Mouse (Mus musculus) olfactory bulb, adult 2 months (tissue): ENCODE data around the gene Comp. TPM values are rescaled to one million over a fixed set of nuclear protein-coding genes. Genes with fewer than 3 reads are reported as not detected.

Experiments
- H3K27ac ChIP-seq: fragments of 200-500 bp; 2 replicates; pipeline ENCODE4 v1.5.1; 2012; ENCODE audit warnings: low read depth, low read length; ENCODE audit not compliant: insufficient read depth
- H3K4me1 ChIP-seq: fragments of 200-500 bp; 2 replicates; pipeline ENCODE4 v1.6.1; 2012; ENCODE audit warnings: low read length; ENCODE audit not compliant: control insufficient read depth, insufficient read depth
- H3K4me3 ChIP-seq: fragments of 200-500 bp; 2 replicates; pipeline ENCODE4 v1.5.1; 2012; ENCODE audit warnings: mild to moderate bottlenecking, low read depth, low read length, moderate library complexity; ENCODE audit not compliant: insufficient read depth
- CTCF ChIP-seq: fragments of 200-500 bp; IDR thresholded peaks from 2 replicates; pipeline ENCODE4 v1.5.1; 2012; ENCODE audit warnings: low read depth, mild to moderate bottlenecking, low read length, moderate library complexity; ENCODE audit not compliant: insufficient read depth
- POLR2A ChIP-seq: fragments of 200-500 bp; IDR thresholded peaks from 2 replicates; pipeline ENCODE4 v1.6.1; 2012; ENCODE audit warnings: mild to moderate bottlenecking, low read depth, low read length, moderate library complexity; ENCODE audit not compliant: insufficient read depth
- WGBS: fragments of 180-500 bp; shearing (Covaris S2); methylation state at CpG from one replicate; pipeline ENCODE4 v1.1.7; 2018; 5-methylcytosine and 5-hydroxymethylcytosine counted together
- polyA plus RNA-seq: library from polyadenylated mRNA; stranded (reverse); fragments of >200 nt; gene quantifications from 2 replicates; pipeline ENCODE4 v1.2.4, GENCODE M21; 2012; ENCODE audit warnings: low replicate concordance; ENCODE audit not compliant: missing spikeins, insufficient read depth, insufficient read length

Gene Comp
- polyA plus RNA-seq, 1 experiment: not detected

GRCm38 (mm10) chr8:70332070-70332877 is 41.1 kb upstream of the Comp start:
- TF ChIP-seq CTCF (peak; percentile 92), POLR2A (no peak)
- WGBS: 24% methylated on average over 41 of the region's 41 CpGs
- no peak overlapping the region for H3K4me3 ChIP-seq
- H3K4me1 ChIP-seq: peaks cover 39% of the 10 kb centered on the region
- H3K27ac ChIP-seq: no peak overlapping the region

DNA sequence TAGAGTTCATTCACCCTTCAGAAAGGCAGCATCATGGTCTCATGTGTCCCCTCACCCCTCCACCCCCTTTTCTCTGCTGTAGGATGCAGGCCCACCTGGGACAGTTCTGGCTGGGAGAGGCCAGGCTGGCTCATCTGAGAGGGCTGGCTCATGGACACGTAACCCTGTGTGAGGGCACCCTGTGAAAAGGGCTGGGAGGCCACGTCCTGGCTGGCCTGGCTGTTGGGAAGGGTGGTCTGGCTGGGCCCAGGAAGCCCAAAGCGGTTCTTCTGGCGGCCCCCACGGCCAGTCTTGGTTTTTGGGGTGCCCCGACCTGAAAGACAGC is 40.5 kb upstream of the Comp start:
- Histone ChIP-seq H3K4me1 (peaks cover 39% of the 10 kb centered on the region), H3K4me3 (no peak overlapping the region), H3K27ac (no peak overlapping the region)
- TF ChIP-seq POLR2A (no peak), CTCF (no peak)
- WGBS: 88% methylated on average over 6 of the region's 6 CpGs

GRCm38 (mm10) chr8:70338931-70339330 is 34.4 kb upstream of the Comp start:
- TF ChIP-seq POLR2A (no peak), CTCF (no peak)
- no peak overlapping the region for H3K27ac ChIP-seq
- H3K4me1 ChIP-seq: peaks cover 2% of the 10 kb centered on the region
- 92% methylated on average over 7 of the region's 7 CpGs for WGBS
- no peak overlapping the region for H3K4me3 ChIP-seq

DNA sequence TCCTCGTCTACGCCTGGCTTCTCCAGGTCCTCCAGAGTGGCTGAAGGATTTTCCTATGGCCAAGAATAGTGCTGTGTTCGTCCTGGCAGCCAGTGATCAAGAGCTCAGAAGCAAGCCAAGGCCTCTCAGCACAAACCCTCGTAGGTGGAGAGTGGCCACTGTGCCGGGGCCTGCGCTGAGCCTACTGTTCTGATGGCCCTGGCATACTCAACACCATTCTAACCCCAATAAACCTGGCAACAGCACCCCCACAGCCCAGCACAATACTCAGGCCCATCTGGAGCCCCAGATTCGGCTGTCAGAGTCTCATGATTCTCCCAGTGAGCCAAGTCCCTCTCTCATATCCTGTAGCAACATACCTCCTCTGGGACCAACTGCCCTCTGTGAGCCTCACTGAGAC is 32.7 kb upstream of the Comp start:
- TF ChIP-seq CTCF (no peak), POLR2A (no peak)
- H3K4me3 ChIP-seq: no peak overlapping the region
- WGBS: 79% methylated on average over 7 of the region's 7 CpGs
- peaks cover 5% of the 10 kb centered on the region for H3K4me1 ChIP-seq
- no peak overlapping the region for H3K27ac ChIP-seq

DNA sequence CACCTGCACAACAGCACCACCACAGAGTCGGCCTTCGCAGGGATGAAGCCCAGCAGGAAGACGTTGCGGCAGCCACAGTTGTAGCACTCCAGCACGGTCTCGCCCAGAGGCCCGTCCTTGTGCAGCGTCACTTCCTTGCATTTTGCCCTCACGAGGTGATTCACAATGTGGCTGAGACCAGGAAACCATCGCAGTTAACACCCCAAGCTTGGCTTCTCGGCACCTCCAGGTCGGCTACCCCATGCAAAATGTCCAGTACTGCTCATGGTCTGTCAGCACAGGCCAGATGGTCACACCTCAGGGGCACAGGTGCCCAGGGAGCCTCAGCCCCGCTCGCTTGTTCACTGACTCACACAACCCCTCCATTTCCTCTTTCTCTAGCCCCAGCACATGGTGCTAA is 31.4 kb upstream of the Comp start:
- Histone ChIP-seq H3K27ac (no peak overlapping the region), H3K4me1 (peaks cover 11% of the 10 kb centered on the region), H3K4me3 (no peak overlapping the region)
- 88% methylated on average over 14 of the region's 14 CpGs for WGBS
- TF ChIP-seq CTCF (no peak), POLR2A (no peak)

DNA sequence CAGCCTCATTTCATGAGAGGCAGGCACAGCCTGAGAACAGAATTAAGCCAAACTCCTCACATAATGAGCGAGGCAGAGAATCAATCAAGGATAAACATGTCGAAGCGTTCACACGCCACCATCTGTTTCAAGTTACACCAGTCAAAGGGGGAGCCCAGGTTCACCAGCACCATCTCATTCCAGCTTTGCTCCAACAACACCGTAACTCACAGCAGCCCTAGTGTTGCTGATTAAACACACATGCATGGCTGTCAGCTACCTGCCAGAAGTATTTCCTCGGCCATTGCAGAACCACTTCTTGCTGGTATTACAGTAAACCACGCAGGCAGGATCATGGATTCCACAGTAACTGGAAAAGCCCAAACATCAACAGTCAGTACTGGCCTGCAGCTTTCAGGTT is 30.3 kb upstream of the Comp start:
- no peak for TF ChIP-seq POLR2A
- no peak for TF ChIP-seq CTCF
- 80% methylated on average over 7 of the region's 7 CpGs for WGBS
- Histone ChIP-seq H3K4me1 (peaks cover 15% of the 10 kb centered on the region), H3K4me3 (no peak overlapping the region), H3K27ac (no peak overlapping the region)

GRCm38 (mm10) chr8:70343696-70344095 is 29.7 kb upstream of the Comp start:
- H3K4me1 ChIP-seq: peaks cover 19% of the 10 kb centered on the region
- TF ChIP-seq POLR2A (no peak), CTCF (no peak)
- H3K4me3 ChIP-seq: no peak overlapping the region
- 47% methylated on average over 6 of the region's 6 CpGs for WGBS
- H3K27ac ChIP-seq: no peak overlapping the region

DNA sequence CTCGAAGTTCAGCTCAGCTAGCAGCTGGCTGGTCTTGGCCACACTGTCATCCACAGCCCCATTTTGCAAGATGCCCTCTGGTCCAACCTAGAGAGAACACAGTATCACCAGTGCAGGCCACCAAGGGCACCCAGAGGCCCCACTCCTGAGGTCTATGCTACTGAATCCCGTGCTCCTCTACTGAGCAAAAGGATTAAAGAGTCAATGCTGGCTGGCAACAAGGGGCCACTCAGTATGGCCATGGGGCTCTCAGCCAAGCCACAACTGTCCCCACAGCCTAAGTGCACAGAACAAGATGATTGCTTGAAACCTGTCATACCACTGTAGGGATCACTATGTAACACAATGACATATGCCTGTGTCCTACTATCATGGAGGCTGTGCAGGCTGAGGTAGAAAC is 29.1 kb upstream of the Comp start:
- H3K4me3 ChIP-seq: no peak overlapping the region
- H3K27ac ChIP-seq: no peak overlapping the region
- 71% methylated on average over 2 of the region's 2 CpGs for WGBS
- TF ChIP-seq CTCF (no peak), POLR2A (no peak)
- peaks cover 25% of the 10 kb centered on the region for H3K4me1 ChIP-seq

DNA sequence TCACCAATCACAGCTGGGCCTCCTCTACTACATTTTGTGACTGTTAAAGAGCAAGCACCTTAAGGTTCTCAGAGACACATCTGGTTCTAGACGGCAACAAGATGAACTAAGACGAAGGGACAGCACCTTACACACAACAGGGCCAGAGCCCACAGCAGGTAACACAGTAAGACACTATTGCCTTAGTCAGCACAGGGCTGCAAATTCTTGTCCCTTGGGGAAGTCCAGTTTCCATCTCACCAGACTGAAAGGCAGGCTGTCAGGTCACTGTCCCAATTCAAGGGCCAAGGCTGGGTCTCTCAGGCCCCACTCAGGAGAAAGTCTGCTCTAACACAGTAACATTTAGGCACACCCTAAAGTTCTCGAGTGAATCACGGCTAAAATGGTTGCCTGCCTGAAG is 25.9 kb upstream of the Comp start:
- H3K4me1 ChIP-seq: peaks cover 47% of the 10 kb centered on the region
- no peak overlapping the region for H3K27ac ChIP-seq
- H3K4me3 ChIP-seq: no peak overlapping the region
- 55% methylated on average over 4 of the region's 4 CpGs for WGBS
- TF ChIP-seq CTCF: no peak
- no peak for TF ChIP-seq POLR2A
